Mouse (Mus musculus) liver, adult 2 months (tissue): ENCODE measurements around the gene Dglucy. TPM values are rescaled to one million over a fixed set of nuclear protein-coding genes. Genes with fewer than 3 reads are reported as not detected.
A peak's percentile ranks its signal among the peaks of the same experiment; 100 is the strongest.

Experiments
- DNase-seq: peaks from one replicate; pipeline ENCODE4 v3.0.0-alpha.2; 2011; ENCODE audit warnings: low read depth, low spot score; ENCODE audit errors: extremely low read depth
- H3K27ac ChIP-seq: fragments of 200-500 bp; replicated peaks from 2 replicates; pipeline ENCODE4 v1.5.1; 2012; ENCODE audit warnings: low read depth, mild to moderate bottlenecking, control low read depth, inconsistent platforms, low read length; ENCODE audit not compliant: insufficient read depth
- H3K27me3 ChIP-seq: fragments of 200-500 bp; 2 replicates; pipeline ENCODE4 v1.6.1; 2012; ENCODE audit warnings: mild to moderate bottlenecking, moderate library complexity, low read length, inconsistent platforms; ENCODE audit not compliant: control insufficient read depth, insufficient read depth
- H3K36me3 ChIP-seq: fragments of 200-500 bp; 2 replicates; pipeline ENCODE4 v1.6.1; 2012; ENCODE audit warnings: low read length, inconsistent platforms; ENCODE audit not compliant: control insufficient read depth, insufficient read depth
- H3K4me1 ChIP-seq: fragments of 200-500 bp; 2 replicates; pipeline ENCODE4 v1.6.1; 2011; ENCODE audit warnings: low read length; ENCODE audit not compliant: control insufficient read depth, insufficient read depth
- H3K4me3 ChIP-seq: fragments of 200-500 bp; 2 replicates; pipeline ENCODE4 v1.5.1; 2011; ENCODE audit warnings: low read depth, mild to moderate bottlenecking, control low read depth, low read length, moderate library complexity; ENCODE audit not compliant: insufficient read depth
- H3K79me2 ChIP-seq: fragments of 200-500 bp; 2 replicates; pipeline ENCODE4 v1.6.1; 2012; ENCODE audit warnings: inconsistent platforms, mild to moderate bottlenecking, low read length, moderate library complexity; ENCODE audit not compliant: control insufficient read depth, insufficient read depth
- H3K9ac ChIP-seq: fragments of 200-500 bp; 2 replicates; pipeline ENCODE4 v1.6.1; 2012; ENCODE audit warnings: low read depth, mild to moderate bottlenecking, control low read depth, inconsistent platforms, low read length
- CTCF ChIP-seq: fragments of 200-500 bp; IDR thresholded peaks from 2 replicates; pipeline ENCODE4 v1.5.1; 2011; ENCODE audit warnings: low read depth, low read length, control low read depth
- POLR2A ChIP-seq: fragments of 200-500 bp; IDR thresholded peaks from 2 replicates; pipeline ENCODE4 v1.6.1; 2011; ENCODE audit warnings: low read length, control low read depth; ENCODE audit not compliant: insufficient read depth; ENCODE audit errors: extremely low read depth
- WGBS: fragments of 180-500 bp; shearing (Covaris S2); methylation state at CpG from one replicate; pipeline ENCODE4 v1.1.7; 2018; 5-methylcytosine and 5-hydroxymethylcytosine counted together
- polyA plus RNA-seq: library from polyadenylated mRNA; depleted of rRNA; stranded (reverse); fragments of >200 nt; gene quantifications from 2 replicates; pipeline ENCODE4 v1.2.3, GENCODE M21; 2012
- total RNA-seq: library from RNA; depleted of rRNA; stranded (reverse); fragments of >200 nt; gene quantifications from 2 replicates; pipeline ENCODE4 v1.2.3, GENCODE M21; 2014

Dglucy gene
- total and polyA plus RNA-seq, 2 experiments: 35.2 to 36.8 TPM

DNA sequence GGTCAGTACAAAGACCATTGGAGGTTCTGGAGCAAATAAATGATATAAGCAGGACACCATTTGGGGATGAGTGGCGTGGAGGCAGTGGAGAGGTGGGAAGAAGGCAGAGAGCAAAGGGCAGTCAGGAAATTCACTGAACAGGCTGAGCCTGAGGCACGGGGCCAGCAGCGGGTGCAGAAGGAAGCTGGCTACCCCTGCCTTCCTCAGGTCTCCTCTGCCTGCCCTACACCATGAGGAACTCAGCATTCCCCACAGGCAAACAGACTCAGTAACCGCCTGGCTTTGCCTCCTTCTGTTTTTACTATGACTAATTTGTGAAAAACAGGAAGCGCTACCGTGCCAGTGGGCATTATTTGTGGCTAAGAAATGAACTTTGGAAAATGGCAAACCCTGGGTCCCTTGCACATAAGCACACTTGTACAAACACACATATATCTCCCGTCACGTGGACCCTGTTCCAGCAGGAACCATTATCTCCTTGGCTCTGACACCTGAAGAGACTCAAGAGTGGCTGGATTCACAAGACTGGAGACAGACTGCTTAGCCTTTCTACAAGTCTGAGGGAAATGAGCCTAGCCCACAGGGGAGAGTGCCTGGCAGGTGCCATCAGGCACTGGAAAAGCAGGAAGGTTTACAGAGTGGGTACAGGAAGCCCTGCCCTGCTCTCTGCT lies 2.8 kb upstream of the Dglucy start:
- Histone ChIP-seq H3K4me3 (no peak overlapping the region), H3K4me1 (peaks cover 21% of the 10 kb centered on the region), H3K27ac (peak overlapping the region; percentile 25), H3K36me3 (no peaks in the 10 kb centered on the region), H3K27me3 (no peaks in the 10 kb centered on the region), H3K9ac (no peak overlapping the region), H3K79me2 (peaks cover 3% of the 10 kb centered on the region; the same call in 1 of the 2 replicates)
- TF ChIP-seq CTCF (no peak), POLR2A (no peak)
- no peak for DNase-seq
- WGBS: 54% methylated on average over 8 of the region's 8 CpGs

DNA sequence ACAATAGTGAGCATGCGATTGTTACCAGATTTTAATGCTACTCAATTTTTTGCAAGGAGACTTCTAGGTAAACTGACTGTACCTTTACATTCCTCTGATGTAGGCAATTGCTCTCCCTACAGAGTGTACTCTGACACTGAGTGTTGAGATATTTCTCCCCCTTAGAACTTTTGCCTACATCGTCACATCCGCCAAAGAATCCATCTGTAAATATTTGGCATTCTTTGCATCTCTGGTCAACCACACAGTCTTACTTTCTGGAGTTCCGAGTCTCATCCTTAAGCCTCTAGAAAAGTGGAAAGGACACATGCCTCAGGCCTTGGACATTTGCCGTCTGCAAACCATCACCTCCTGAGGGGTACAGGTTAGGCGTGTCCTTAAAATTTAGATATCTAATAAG lies 1.9 kb upstream of the Dglucy start:
- no peak for DNase-seq
- no peaks in the 10 kb centered on the region for H3K27me3 ChIP-seq
- H3K79me2 ChIP-seq: peaks cover 3% of the 10 kb centered on the region; the same call in 1 of the 2 replicates
- TF ChIP-seq POLR2A (no peak), CTCF (no peak)
- peaks cover 21% of the 10 kb centered on the region for H3K4me1 ChIP-seq
- no peak overlapping the region for H3K27ac ChIP-seq
- no peaks in the 10 kb centered on the region for H3K36me3 ChIP-seq
- 92% methylated on average over 6 of the region's 6 CpGs for WGBS
- H3K9ac ChIP-seq: no peak overlapping the region
- H3K4me3 ChIP-seq: no peak overlapping the region

DNA sequence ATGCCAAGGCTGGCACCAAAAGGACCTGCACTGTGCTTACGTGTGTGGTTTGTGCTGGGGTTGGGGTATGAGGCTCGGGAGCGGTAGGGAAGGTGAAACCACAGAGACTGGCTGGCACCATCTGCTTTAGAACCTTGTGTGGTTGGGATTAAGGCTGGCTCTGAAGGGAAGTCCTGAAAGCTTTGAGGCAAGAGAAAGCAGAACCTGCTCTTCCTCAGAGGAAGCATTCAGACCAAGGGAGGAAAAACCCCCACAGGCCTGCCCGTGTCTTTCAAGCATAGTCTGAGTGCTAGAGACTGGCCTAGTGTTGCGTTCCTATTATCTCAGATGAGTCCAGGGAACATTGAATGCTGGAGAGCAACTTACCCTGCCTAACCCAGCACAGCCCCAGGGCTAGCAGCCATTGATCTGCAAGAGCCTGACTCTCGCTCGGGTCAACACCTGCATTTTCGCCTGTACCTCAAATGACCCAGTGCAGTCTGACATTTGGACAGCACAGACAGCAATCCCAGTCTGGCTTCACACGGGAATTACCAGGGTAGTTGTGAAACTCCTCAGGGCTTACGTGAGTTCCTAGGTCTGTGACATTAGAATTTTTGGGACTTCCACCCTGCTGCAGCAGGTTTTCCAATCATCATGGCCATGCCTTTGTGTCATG lies 452 bp upstream of the Dglucy start:
- Histone ChIP-seq H3K4me1 (peaks cover 20% of the 10 kb centered on the region), H3K4me3 (no peak overlapping the region; the same call in 1 of the 2 replicates), H3K27me3 (no peaks in the 10 kb centered on the region), H3K36me3 (no peaks in the 10 kb centered on the region), H3K27ac (peak overlapping the region; percentile 87), H3K79me2 (peaks cover 3% of the 10 kb centered on the region; the same call in 1 of the 2 replicates), H3K9ac (peak overlapping the region; percentile 32; the same call in 1 of the 2 replicates)
- WGBS: 31% methylated on average over 10 of the region's 10 CpGs
- peak; percentile 98 for DNase-seq
- no peak for TF ChIP-seq POLR2A
- no peak for TF ChIP-seq CTCF

DNA sequence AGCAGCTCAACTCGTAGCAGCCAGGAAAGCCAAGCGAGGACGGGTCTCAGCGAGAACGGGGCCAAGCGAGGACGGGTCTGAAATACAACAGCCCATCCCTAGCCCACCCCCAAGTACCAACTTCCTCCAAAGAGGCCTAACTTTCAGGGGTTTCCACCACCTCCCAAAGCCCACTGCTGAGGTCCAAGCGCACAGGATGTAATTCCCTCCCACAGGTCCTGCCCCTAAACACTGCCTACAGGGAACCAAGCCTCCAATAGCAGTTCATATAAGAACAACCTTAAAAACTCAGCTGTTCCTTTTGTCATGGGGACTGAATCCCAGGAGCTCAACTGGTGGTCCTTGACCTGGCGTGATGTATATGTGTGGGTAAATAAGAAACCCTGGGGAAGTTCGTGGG lies 1.6 kb downstream of the Dglucy start:
- no peaks in the 10 kb centered on the region for H3K36me3 ChIP-seq
- no peak for DNase-seq
- H3K4me3 ChIP-seq: no peak overlapping the region
- H3K27me3 ChIP-seq: no peaks in the 10 kb centered on the region
- peaks cover 20% of the 10 kb centered on the region for H3K4me1 ChIP-seq
- 94% methylated on average over 10 of the region's 10 CpGs for WGBS
- TF ChIP-seq CTCF: no peak
- TF ChIP-seq POLR2A: no peak
- H3K27ac ChIP-seq: no peak overlapping the region
- H3K79me2 ChIP-seq: peaks cover 3% of the 10 kb centered on the region; the same call in 1 of the 2 replicates
- H3K9ac ChIP-seq: no peak overlapping the region

DNA sequence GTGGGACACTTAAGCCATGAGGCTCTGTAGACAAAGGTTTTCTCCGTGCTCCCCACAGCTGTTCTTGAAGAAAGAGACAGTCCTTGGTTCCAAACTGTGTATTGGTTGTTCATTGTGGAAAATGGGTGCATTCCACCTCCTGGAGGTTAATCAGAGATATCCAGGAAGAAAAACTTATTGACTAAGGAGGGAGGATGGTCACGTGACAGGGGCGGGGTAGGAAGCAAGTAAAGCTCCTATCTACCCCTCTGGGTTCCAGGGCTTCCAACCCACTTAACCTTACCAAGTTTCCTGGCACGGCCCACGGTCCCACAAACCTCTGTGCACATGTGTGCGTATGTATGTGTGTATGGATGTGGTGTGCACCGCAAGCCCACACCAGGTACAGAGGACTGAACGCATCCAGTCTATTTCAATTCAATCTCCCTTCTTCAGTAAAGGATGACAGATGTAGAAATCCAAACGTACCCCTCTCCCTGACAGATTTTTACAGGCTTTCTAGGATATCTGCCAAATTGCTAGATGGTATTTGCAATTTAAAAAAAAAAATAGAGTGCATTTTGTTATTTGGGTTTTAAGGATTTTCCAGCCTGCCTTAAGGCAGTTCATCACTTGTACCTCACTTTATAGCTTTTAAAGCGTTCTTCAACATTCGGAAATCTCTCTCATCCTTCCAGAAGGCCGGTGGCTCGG lies 2.7 kb downstream of the Dglucy start:
- H3K4me1 ChIP-seq: peaks cover 12% of the 10 kb centered on the region
- 0 out of 2 replicates have a peak, but pooled peaks cover 2% of the 10 kb centered on the region for H3K36me3 ChIP-seq
- no peak overlapping the region for H3K27ac ChIP-seq
- no peak overlapping the region for H3K9ac ChIP-seq
- H3K27me3 ChIP-seq: no peaks in the 10 kb centered on the region
- peaks cover 3% of the 10 kb centered on the region; the same call in 1 of the 2 replicates for H3K79me2 ChIP-seq
- no peak for DNase-seq
- no peak for TF ChIP-seq CTCF
- H3K4me3 ChIP-seq: no peak overlapping the region
- WGBS: 90% methylated on average over 13 of the region's 13 CpGs
